Mouse (Mus musculus): ENCODE results near the gene C1qtnf4. TPM values are rescaled to one million over a fixed set of nuclear protein-coding genes. Genes with fewer than 3 reads are reported as not detected.

Gene C1qtnf4
- polyA plus RNA-seq, 1 experiment, result 0.02 TPM

GRCm38 (mm10) chr2:90939750-90940149, 54.1 kb downstream of the C1qtnf4 start:
- TF ChIP-seq FOSL1 (IDR thresholded peaks at IDR 0.05; ENCODE audit: insufficient read depth, low read length, poor library complexity, severe bottlenecking) (no peak), MYOG (IDR thresholded peaks at IDR 0.05; ENCODE audit: control insufficient read depth, extremely low read depth, insufficient read length) (no peak), MAX (IDR thresholded peaks at IDR 0.05) (no peak), CTCF (IDR thresholded peaks at IDR 0.05; ENCODE audit: control insufficient read depth, insufficient read depth, insufficient read length) (no peak), USF1 (IDR thresholded peaks at IDR 0.05; ENCODE audit: low read depth) (no peak), MYOD1 (IDR thresholded peaks at IDR 0.05; ENCODE audit: control insufficient read depth, insufficient read length, low read depth) (no peak), CEBPB (IDR thresholded peaks at IDR 0.05; ENCODE audit: low read depth) (no peak)
- Histone ChIP-seq H3K4me3 (ENCODE audit: insufficient read depth, poor library complexity, severe bottlenecking) (peak overlapping the region; percentile 39), H3K79me2 (ENCODE audit: control insufficient read depth, insufficient read depth) (peaks cover 49% of the 10 kb centered on the region), H3ac (ENCODE audit: control insufficient read depth, insufficient read length, low read depth) (peak overlapping the region; percentile 19), H3K79me3 (ENCODE audit: low read depth) (peaks cover 43% of the 10 kb centered on the region), H3K36me3 (ENCODE audit: control insufficient read depth, insufficient read depth) (peaks cover 18% of the 10 kb centered on the region), H3K27me3 (ENCODE audit: control insufficient read depth, insufficient read depth, insufficient read length) (no peaks in the 10 kb centered on the region)

Other genes starting within 250 kb of the C1qtnf4 start
- gene Nup160, start 208.6 kb upstream of the C1qtnf4 start, polyA plus RNA-seq (2012; fragmentation: generic; extraction: Trizol), result 15.1 TPM
- 12.1 TPM for gene Fnbp4, start 140.5 kb upstream of the C1qtnf4 start, polyA plus RNA-seq (2012; fragmentation: generic; extraction: Trizol)
- gene Agbl2, start 103.1 kb upstream of the C1qtnf4 start, polyA plus RNA-seq (2012; fragmentation: generic; extraction: Trizol), result not detected
- gene Mtch2, start 38.7 kb upstream of the C1qtnf4 start, polyA plus RNA-seq (2012; fragmentation: generic; extraction: Trizol), result 146 TPM
- gene Kbtbd4, start 18.9 kb downstream of the C1qtnf4 start, polyA plus RNA-seq (2012; fragmentation: generic; extraction: Trizol), result 17.3 TPM
- 150 TPM for gene Ndufs3, start 19.0 kb downstream of the C1qtnf4 start, polyA plus RNA-seq (2012; fragmentation: generic; extraction: Trizol)
- 34.8 TPM for gene Celf1, start 54.5 kb downstream of the C1qtnf4 start, polyA plus RNA-seq (2012; fragmentation: generic; extraction: Trizol)
- gene Rapsn, start 149.8 kb downstream of the C1qtnf4 start, polyA plus RNA-seq (2012; fragmentation: generic; extraction: Trizol), result 122 TPM
- gene Psmc3, start 168.1 kb downstream of the C1qtnf4 start, polyA plus RNA-seq (2012; fragmentation: generic; extraction: Trizol), result 367 TPM
- gene Slc39a13, start 184.6 kb downstream of the C1qtnf4 start, polyA plus RNA-seq (2012; fragmentation: generic; extraction: Trizol), result 52.3 TPM
- gene Spi1, start 196.5 kb downstream of the C1qtnf4 start, polyA plus RNA-seq (2012; fragmentation: generic; extraction: Trizol), result not detected
- gene Mybpc3, start 232.3 kb downstream of the C1qtnf4 start, polyA plus RNA-seq (2012; fragmentation: generic; extraction: Trizol), result not detected

All from C2C12 (cell line).